Comparison of ENCODE assay signal across 8 mouse cellular contexts in the genomic region with DNA sequence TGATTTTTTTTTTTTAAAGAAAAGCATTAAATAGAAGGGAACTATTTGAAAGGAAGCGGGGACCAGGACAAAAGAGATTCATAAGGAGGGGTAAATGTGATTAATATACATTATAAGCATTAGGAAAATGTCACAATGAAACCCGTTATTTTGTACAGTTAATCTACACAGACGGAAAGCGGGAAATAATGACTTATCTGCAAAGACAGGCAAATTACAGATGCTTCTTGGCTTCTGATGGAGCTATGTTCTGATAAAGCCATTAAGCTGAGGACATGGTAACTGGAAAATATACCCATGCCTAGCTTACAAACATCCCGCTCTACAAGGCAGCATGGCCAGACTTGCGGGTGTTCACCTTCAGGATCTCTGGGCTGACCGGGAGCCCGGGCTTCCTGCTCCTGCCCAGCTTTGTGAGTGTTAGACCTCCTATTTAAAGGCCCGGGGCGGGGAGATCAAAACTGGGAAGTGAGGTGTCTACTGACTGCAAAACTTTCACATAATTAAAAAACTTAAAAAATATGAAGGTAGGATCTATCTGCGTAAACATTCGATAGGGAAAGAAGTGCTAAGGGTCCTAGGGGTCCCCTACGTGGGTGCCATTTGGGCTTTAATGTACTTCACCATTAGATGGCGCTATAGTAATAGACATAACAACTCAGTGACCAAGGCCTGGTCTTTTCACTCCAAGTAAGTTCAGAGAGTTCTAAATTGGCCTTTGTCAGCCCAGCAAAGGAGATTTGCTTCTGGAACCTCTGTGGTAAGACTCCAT. TPM values are rescaled to one million over a fixed set of nuclear protein-coding genes. Genes with fewer than 3 reads are reported as not detected.
DNase-seq lines count a peak whose midpoint lies in the region; ATAC-seq and TF ChIP-seq lines count a peak whose summit lies in the region.

No protein-coding gene starts in this region.

- intact Hi-C loops in left cerebral cortex, postnatal 25 days (cut with DNase I) = loop anchor here (5.0 kb wide), 1 partner anchor 283 kb away; no protein-coding TSS in a partner anchor
- intact Hi-C loops in left cerebral cortex, postnatal 4 days (cut with DNase I) = loop anchor here (2.0 to 10.0 kb wide), 2 partner anchors 286 to 356 kb away; no protein-coding TSS in a partner anchor

- H3K36me3 ChIP-seq in kidney, embryonic 15.5 days = no peaks in the 10 kb centered on the region
- H3K36me3 ChIP-seq in stomach, postnatal 0 days (ENCODE audit: control insufficient read depth, insufficient read depth, low read length) = no peaks in the 10 kb centered on the region

- H3K9me3 ChIP-seq in kidney, embryonic 15.5 days (replicated peaks) = no peaks in the 10 kb centered on the region
- no peaks in the 10 kb centered on the region for H3K9me3 ChIP-seq in stomach, postnatal 0 days (ENCODE audit: control insufficient read depth, low read length)

- H3K4me1 ChIP-seq in kidney, embryonic 15.5 days = peaks cover 8% of the 10 kb centered on the region; the same call in 1 of the 2 replicates
- H3K4me1 ChIP-seq in stomach, postnatal 0 days (replicated peaks; ENCODE audit: control insufficient read depth, insufficient read depth) = no peaks in the 10 kb centered on the region

- WGBS in kidney, embryonic 15.5 days = 41% methylated on average over 14 of the region's 14 CpGs
- 41% methylated on average over 14 of the region's 14 CpGs for WGBS in stomach, postnatal 0 days

- peak; percentile 28 to 55 for DNase-seq in left cerebral cortex, postnatal 25 days (ENCODE audit: low spot score in 2 of 2)
- DNase-seq in left cerebral cortex, postnatal 4 days = no peak
- peak; percentile 39 for DNase-seq in cerebellum, adult 8-10 months
- peak; percentile 44 to 74 for DNase-seq in heart, adult 18-20 months
- DNase-seq in lung, postnatal 14 days = peak; percentile 46
- DNase-seq in stomach, postnatal 0 days (ENCODE audit: low spot score) = no peak
- DNase-seq in thymus, postnatal 25 days = no peak

- peak; percentile 82; the same call in 1 of the 2 replicates for ATAC-seq in kidney, embryonic 15.5 days (replicated peaks; ENCODE audit: low FRiP score)
- ATAC-seq in stomach, postnatal 0 days (ENCODE audit: low FRiP score, low TSS enrichment) = 0 out of 2 replicates have a peak, but pooled peaks have one; percentile 61

- no peak overlapping the region for H3K4me3 ChIP-seq in kidney, embryonic 15.5 days (replicated peaks)
- H3K4me3 ChIP-seq in stomach, postnatal 0 days (ENCODE audit: low read depth, low read length) = no peak overlapping the region

- 0 out of 2 replicates have a peak overlapping the region, but pooled peaks have one; percentile 6 for H3K27ac ChIP-seq in kidney, embryonic 15.5 days
- H3K27ac ChIP-seq in stomach, postnatal 0 days (replicated peaks) = no peak overlapping the region

- H3K27me3 ChIP-seq in kidney, embryonic 15.5 days = no peaks in the 10 kb centered on the region
- H3K27me3 ChIP-seq in stomach, postnatal 0 days (ENCODE audit: control insufficient read depth, insufficient read depth, low read length) = no peaks in the 10 kb centered on the region

- TF ChIP-seq EP300 in stomach, postnatal 0 days (optimal IDR thresholded peaks at IDR 0.05) = no peak

- H3K4me2 ChIP-seq in kidney, embryonic 15.5 days = peak overlapping the region; percentile 35
- H3K4me2 ChIP-seq in stomach, postnatal 0 days (replicated peaks; ENCODE audit: low read depth) = no peak overlapping the region

- no peak overlapping the region for H3K9ac ChIP-seq in kidney, embryonic 15.5 days
- no peak overlapping the region for H3K9ac ChIP-seq in stomach, postnatal 0 days (ENCODE audit: low read length)

- peak; percentile 84 for TF ChIP-seq CTCF in stomach, postnatal 0 days (IDR thresholded peaks at IDR 0.05; ENCODE audit: low read depth)

RNA-seq across cellular contexts. Expression of a gene that starts 55.5 kb away (rescaled TPM):
- 10 to 100 TPM; 30.4 to 34.8 TPM for total RNA-seq in left cerebral cortex, postnatal 25 days (2021)
- total RNA-seq in left cerebral cortex, postnatal 4 days (2021) = 10 to 100 TPM; 37.3 to 40.5 TPM
- total RNA-seq in heart, adult 18-20 months (2021) = 10 to 100 TPM; 14.6 to 19.1 TPM
- polyA plus RNA-seq in kidney, embryonic 15.5 days (2015; fragmentation: Nextera tagmentation; extraction: Ambion mirVana) = 23.4 and 28.8 TPM in 2 replicates
- polyA plus RNA-seq in stomach, postnatal 0 days (2015; fragmentation: Nextera tagmentation; extraction: Ambion mirVana) = 7.0 and 7.8 TPM in 2 replicates

RNA-seq across cellular contexts. Expression of a gene that starts 55.8 kb away (rescaled TPM):
- total RNA-seq in left cerebral cortex, postnatal 25 days (2021) = not detected
- total RNA-seq in left cerebral cortex, postnatal 4 days (2021) = under 1 TPM in 1 of 2 experiments, not detected in 1; 0.30 TPM
- not detected for total RNA-seq in heart, adult 18-20 months (2021)
- 0.21 TPM in 1 of 2 replicates, not detected in the other for polyA plus RNA-seq in kidney, embryonic 15.5 days (2015; fragmentation: Nextera tagmentation; extraction: Ambion mirVana)
- polyA plus RNA-seq in stomach, postnatal 0 days (2015; fragmentation: Nextera tagmentation; extraction: Ambion mirVana) = 0.10 TPM in 1 of 2 replicates, not detected in the other

Comparison
In these comparisons a context has a peak if more than half of its experiments do, and no peak if none do; other contexts are left out.
1. DNase-seq: peak in left cerebral cortex, postnatal 25 days (2 of 2), cerebellum, adult 8-10 months (single experiment), heart, adult 18-20 months (2 of 2) and lung, postnatal 14 days (single experiment); none in left cerebral cortex, postnatal 4 days (single experiment), stomach, postnatal 0 days (single experiment) and thymus, postnatal 25 days (single experiment).